Mouse (Mus musculus): ENCODE results near the gene Hcn1. TPM values are rescaled to one million over a fixed set of nuclear protein-coding genes. Genes with fewer than 3 reads are reported as not detected.

Hcn1 gene
- polyA plus RNA-seq, 1 experiment = 0.04 TPM

- Histone ChIP-seq H3K36me3 (ENCODE audit: control insufficient read depth, insufficient read depth) (no peaks in the 10 kb centered on the region), H3K27me3 (ENCODE audit: control insufficient read depth, insufficient read depth, insufficient read length) (no peaks in the 10 kb centered on the region), H3K4me3 (ENCODE audit: insufficient read depth, poor library complexity, severe bottlenecking) (no peak overlapping the region), H3K79me3 (ENCODE audit: low read depth) (no peaks in the 10 kb centered on the region), H3ac (ENCODE audit: control insufficient read depth, insufficient read length, low read depth) (no peak overlapping the region), H3K79me2 (ENCODE audit: control insufficient read depth, insufficient read depth) (no peaks in the 10 kb centered on the region)
- TF ChIP-seq FOSL1 (IDR thresholded peaks at IDR 0.05; ENCODE audit: insufficient read depth, low read length, poor library complexity, severe bottlenecking) (no peak), CEBPB (IDR thresholded peaks at IDR 0.05; ENCODE audit: low read depth) (no peak), MYOD1 (IDR thresholded peaks at IDR 0.05; ENCODE audit: control insufficient read depth, insufficient read length, low read depth) (no peak), MAX (IDR thresholded peaks at IDR 0.05) (no peak), CTCF (IDR thresholded peaks at IDR 0.05; ENCODE audit: control insufficient read depth, insufficient read depth, insufficient read length) (no peak), USF1 (IDR thresholded peaks at IDR 0.05; ENCODE audit: low read depth) (no peak), MYOG (IDR thresholded peaks at IDR 0.05; ENCODE audit: control insufficient read depth, extremely low read depth, insufficient read length) (no peak)
Observed at GRCm38 (mm10) chr13:117601331-117601965, 672 bp upstream of the Hcn1 start.

DNA sequence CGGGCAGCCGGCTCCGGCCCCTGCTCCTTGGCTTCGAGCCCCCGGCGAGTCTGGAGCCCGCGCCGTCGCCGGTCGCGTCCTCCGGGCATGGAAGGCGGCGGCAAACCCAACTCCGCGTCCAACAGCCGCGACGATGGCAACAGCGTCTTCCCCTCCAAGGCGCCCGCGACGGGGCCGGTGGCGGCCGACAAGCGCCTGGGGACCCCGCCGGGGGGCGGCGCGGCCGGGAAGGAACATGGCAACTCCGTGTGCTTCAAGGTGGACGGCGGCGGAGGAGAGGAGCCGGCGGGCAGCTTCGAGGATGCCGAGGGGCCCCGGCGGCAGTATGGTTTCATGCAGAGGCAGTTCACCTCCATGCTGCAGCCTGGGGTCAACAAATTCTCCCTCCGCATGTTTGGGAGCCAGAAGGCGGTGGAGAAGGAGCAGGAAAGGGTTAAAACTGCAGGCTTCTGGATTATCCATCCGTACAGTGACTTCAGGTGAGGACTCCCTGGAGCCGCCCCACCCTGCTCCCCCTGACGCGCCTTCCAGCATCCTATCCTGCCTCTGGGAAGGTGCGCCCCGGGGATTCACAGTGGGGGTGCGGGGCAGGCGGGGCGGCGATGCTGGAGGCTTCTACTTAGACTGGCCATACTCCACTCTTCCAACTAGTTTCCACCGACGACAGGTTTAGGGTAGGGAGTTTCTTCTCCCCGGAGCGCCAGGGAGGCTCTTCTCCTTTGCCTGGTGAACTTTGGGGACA is 668 bp downstream of the Hcn1 start:
- Histone ChIP-seq H3K79me2 (ENCODE audit: control insufficient read depth, insufficient read depth) (no peaks in the 10 kb centered on the region), H3ac (ENCODE audit: control insufficient read depth, insufficient read length, low read depth) (no peak overlapping the region), H3K27me3 (ENCODE audit: control insufficient read depth, insufficient read depth, insufficient read length) (no peaks in the 10 kb centered on the region), H3K79me3 (ENCODE audit: low read depth) (no peaks in the 10 kb centered on the region), H3K36me3 (ENCODE audit: control insufficient read depth, insufficient read depth) (no peaks in the 10 kb centered on the region), H3K4me3 (ENCODE audit: insufficient read depth, poor library complexity, severe bottlenecking) (no peak overlapping the region)
- TF ChIP-seq MAX (IDR thresholded peaks at IDR 0.05) (no peak), MYOG (IDR thresholded peaks at IDR 0.05; ENCODE audit: control insufficient read depth, extremely low read depth, insufficient read length) (no peak), CEBPB (IDR thresholded peaks at IDR 0.05; ENCODE audit: low read depth) (no peak), MYOD1 (IDR thresholded peaks at IDR 0.05; ENCODE audit: control insufficient read depth, insufficient read length, low read depth) (no peak), FOSL1 (IDR thresholded peaks at IDR 0.05; ENCODE audit: insufficient read depth, low read length, poor library complexity, severe bottlenecking) (no peak), USF1 (IDR thresholded peaks at IDR 0.05; ENCODE audit: low read depth) (no peak), CTCF (IDR thresholded peaks at IDR 0.05; ENCODE audit: control insufficient read depth, insufficient read depth, insufficient read length) (no peak)

DNA sequence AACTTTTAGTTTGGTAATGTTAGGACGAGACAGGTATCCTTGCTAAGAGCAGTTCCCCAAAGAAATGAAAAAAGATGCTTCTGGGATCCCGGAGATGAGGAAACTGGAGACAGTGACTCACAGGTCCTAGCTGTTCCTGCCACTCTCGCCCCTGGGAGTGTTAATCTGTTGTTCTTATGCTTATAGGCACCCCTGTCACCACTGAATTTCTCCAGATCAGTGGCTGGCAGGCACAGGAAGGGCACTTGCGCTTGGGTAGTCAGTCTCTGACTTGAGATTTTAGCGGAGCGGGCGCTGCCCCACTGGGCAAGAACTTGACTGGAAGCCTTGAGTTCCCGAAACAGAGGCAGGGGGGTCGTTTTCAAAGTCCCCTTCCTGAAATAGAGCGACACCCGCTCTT is 1.3 kb downstream of the Hcn1 start:
- Histone ChIP-seq H3K79me2 (ENCODE audit: control insufficient read depth, insufficient read depth) (no peaks in the 10 kb centered on the region), H3ac (ENCODE audit: control insufficient read depth, insufficient read length, low read depth) (no peak overlapping the region), H3K4me3 (ENCODE audit: insufficient read depth, poor library complexity, severe bottlenecking) (no peak overlapping the region), H3K27me3 (ENCODE audit: control insufficient read depth, insufficient read depth, insufficient read length) (no peaks in the 10 kb centered on the region), H3K36me3 (ENCODE audit: control insufficient read depth, insufficient read depth) (no peaks in the 10 kb centered on the region), H3K79me3 (ENCODE audit: low read depth) (no peaks in the 10 kb centered on the region)
- TF ChIP-seq USF1 (IDR thresholded peaks at IDR 0.05; ENCODE audit: low read depth) = no peak
- TF ChIP-seq MYOD1 (IDR thresholded peaks at IDR 0.05; ENCODE audit: control insufficient read depth, insufficient read length, low read depth) = no peak
- TF ChIP-seq MAX (IDR thresholded peaks at IDR 0.05) = no peak
- TF ChIP-seq CEBPB (IDR thresholded peaks at IDR 0.05; ENCODE audit: low read depth) = no peak
- TF ChIP-seq FOSL1 (IDR thresholded peaks at IDR 0.05; ENCODE audit: insufficient read depth, low read length, poor library complexity, severe bottlenecking) = no peak
- TF ChIP-seq CTCF (IDR thresholded peaks at IDR 0.05; ENCODE audit: control insufficient read depth, insufficient read depth, insufficient read length) = no peak
- TF ChIP-seq MYOG (IDR thresholded peaks at IDR 0.05; ENCODE audit: control insufficient read depth, extremely low read depth, insufficient read length) = no peak

DNA sequence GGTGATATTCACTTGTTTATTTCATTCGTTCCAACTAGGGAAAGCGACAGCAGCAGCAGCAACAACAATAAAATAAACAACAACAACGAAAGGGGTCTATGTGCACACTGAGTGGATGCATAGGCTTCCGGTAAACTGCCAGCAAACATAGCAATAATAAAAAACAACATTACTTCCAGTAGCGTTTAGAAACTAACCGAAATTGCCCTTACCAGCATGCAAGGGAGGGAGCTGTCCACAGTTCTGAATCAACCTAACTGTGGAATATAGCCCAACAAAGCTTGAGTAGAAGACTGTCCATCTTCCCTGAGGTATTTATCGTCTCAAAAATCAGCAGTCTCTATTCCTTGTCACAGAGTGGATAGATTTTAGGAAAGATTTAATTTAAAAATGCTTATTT is 2.0 kb downstream of the Hcn1 start:
- Histone ChIP-seq H3K79me2 (ENCODE audit: control insufficient read depth, insufficient read depth) (no peaks in the 10 kb centered on the region), H3K27me3 (ENCODE audit: control insufficient read depth, insufficient read depth, insufficient read length) (no peaks in the 10 kb centered on the region), H3ac (ENCODE audit: control insufficient read depth, insufficient read length, low read depth) (no peak overlapping the region), H3K4me3 (ENCODE audit: insufficient read depth, poor library complexity, severe bottlenecking) (no peak overlapping the region), H3K79me3 (ENCODE audit: low read depth) (no peaks in the 10 kb centered on the region), H3K36me3 (ENCODE audit: control insufficient read depth, insufficient read depth) (no peaks in the 10 kb centered on the region)
- TF ChIP-seq MAX (IDR thresholded peaks at IDR 0.05) = no peak
- TF ChIP-seq CEBPB (IDR thresholded peaks at IDR 0.05; ENCODE audit: low read depth) = no peak
- TF ChIP-seq MYOG (IDR thresholded peaks at IDR 0.05; ENCODE audit: control insufficient read depth, extremely low read depth, insufficient read length) = no peak
- no peak for TF ChIP-seq FOSL1 (IDR thresholded peaks at IDR 0.05; ENCODE audit: insufficient read depth, low read length, poor library complexity, severe bottlenecking)
- no peak for TF ChIP-seq USF1 (IDR thresholded peaks at IDR 0.05; ENCODE audit: low read depth)
- TF ChIP-seq MYOD1 (IDR thresholded peaks at IDR 0.05; ENCODE audit: control insufficient read depth, insufficient read length, low read depth) = no peak
- TF ChIP-seq CTCF (IDR thresholded peaks at IDR 0.05; ENCODE audit: control insufficient read depth, insufficient read depth, insufficient read length) = no peak

- Histone ChIP-seq H3K79me3 (ENCODE audit: low read depth) (no peaks in the 10 kb centered on the region), H3K4me3 (ENCODE audit: insufficient read depth, poor library complexity, severe bottlenecking) (no peak overlapping the region), H3K36me3 (ENCODE audit: control insufficient read depth, insufficient read depth) (no peaks in the 10 kb centered on the region), H3ac (ENCODE audit: control insufficient read depth, insufficient read length, low read depth) (no peak overlapping the region), H3K27me3 (ENCODE audit: control insufficient read depth, insufficient read depth, insufficient read length) (no peaks in the 10 kb centered on the region), H3K79me2 (ENCODE audit: control insufficient read depth, insufficient read depth) (no peaks in the 10 kb centered on the region)
- TF ChIP-seq FOSL1 (IDR thresholded peaks at IDR 0.05; ENCODE audit: insufficient read depth, low read length, poor library complexity, severe bottlenecking) = no peak
- no peak for TF ChIP-seq CTCF (IDR thresholded peaks at IDR 0.05; ENCODE audit: control insufficient read depth, insufficient read depth, insufficient read length)
- TF ChIP-seq MAX (IDR thresholded peaks at IDR 0.05) = no peak
- TF ChIP-seq CEBPB (IDR thresholded peaks at IDR 0.05; ENCODE audit: low read depth) = no peak
- TF ChIP-seq MYOD1 (IDR thresholded peaks at IDR 0.05; ENCODE audit: control insufficient read depth, insufficient read length, low read depth) = no peak
- no peak for TF ChIP-seq MYOG (IDR thresholded peaks at IDR 0.05; ENCODE audit: control insufficient read depth, extremely low read depth, insufficient read length)
- TF ChIP-seq USF1 (IDR thresholded peaks at IDR 0.05; ENCODE audit: low read depth) = no peak
Observed at GRCm38 (mm10) chr13:117604971-117605750, 3.0 kb downstream of the Hcn1 start.
